Mouse (Mus musculus): ENCODE results near the gene Apba2. TPM values are rescaled to one million over a fixed set of nuclear protein-coding genes. Genes with fewer than 3 reads are reported as not detected.
A peak's percentile ranks its signal among the peaks of the same experiment; 100 is the strongest.

Apba2 gene
- total RNA-seq, 2 experiments from 2014 or later, result 261 to 283 TPM

- no peak for DNase-seq (ENCODE audit: extremely low spot score in 1 of 2, low spot score in 2 of 2)
- no peak for TF ChIP-seq CTCF (IDR thresholded peaks at IDR 0.05)
- intact Hi-C loops (cut with DNase I), result loop anchor here (5.0 kb wide), 3 partner anchors 67 to 158 kb away; partner anchors contain the start of gene Apba2
- Histone ChIP-seq H3K4me3 (no peak overlapping the region), H3K27ac (peak overlapping the region; percentile 58)
Observed at GRCm38 (mm10) chr7:64569676-64570075, 68.2 kb downstream of the Apba2 start.

GRCm38 (mm10) chr7:64570914-64571313, 69.4 kb downstream of the Apba2 start:
- DNase-seq (ENCODE audit: extremely low spot score in 1 of 2, low spot score in 2 of 2), result no peak
- TF ChIP-seq CTCF (IDR thresholded peaks at IDR 0.05), result no peak
- intact Hi-C loops (cut with DNase I), result no loop called here
- peak overlapping the region; percentile 58; the same call in 1 of the 2 replicates for H3K27ac ChIP-seq
- no peak overlapping the region for H3K4me3 ChIP-seq

GRCm38 (mm10) chr7:64574144-64574543, 72.6 kb downstream of the Apba2 start:
- Histone ChIP-seq H3K4me3 (no peak overlapping the region), H3K27ac (peak overlapping the region; percentile 36)
- no peak for DNase-seq (ENCODE audit: extremely low spot score in 1 of 2, low spot score in 2 of 2)
- no peak for TF ChIP-seq CTCF (IDR thresholded peaks at IDR 0.05)
- intact Hi-C loops (cut with DNase I), result no loop called here

- intact Hi-C loops (cut with DNase I), result loop anchor here (2.0 kb wide), 1 partner anchor 30 kb away; no protein-coding TSS in a partner anchor
- no peak overlapping the region for H3K4me3 ChIP-seq
- peak overlapping the region; percentile 79 for H3K27ac ChIP-seq
- DNase-seq (ENCODE audit: extremely low spot score in 1 of 2, low spot score in 2 of 2), result no peak
- TF ChIP-seq CTCF (IDR thresholded peaks at IDR 0.05), result no peak
Observed at GRCm38 (mm10) chr7:64576519-64576951, 75.0 kb downstream of the Apba2 start.

GRCm38 (mm10) chr7:64578176-64578575, 76.7 kb downstream of the Apba2 start:
- DNase-seq (ENCODE audit: extremely low spot score in 1 of 2, low spot score in 2 of 2), result no peak
- TF ChIP-seq CTCF (IDR thresholded peaks at IDR 0.05), result no peak
- intact Hi-C loops (cut with DNase I), result no loop called here
- Histone ChIP-seq H3K27ac (peak overlapping the region; percentile 29; the same call in 1 of the 2 replicates), H3K4me3 (no peak overlapping the region)

GRCm38 (mm10) chr7:64579887-64580286, 78.4 kb downstream of the Apba2 start:
- Histone ChIP-seq H3K27ac (peak overlapping the region; percentile 80), H3K4me3 (no peak overlapping the region)
- intact Hi-C loops (cut with DNase I), result loop anchor here (5.0 kb wide), 2 partner anchors 128 to 147 kb away; no protein-coding TSS in a partner anchor
- TF ChIP-seq CTCF (IDR thresholded peaks at IDR 0.05), result no peak
- no peak for DNase-seq (ENCODE audit: extremely low spot score in 1 of 2, low spot score in 2 of 2)

DNA sequence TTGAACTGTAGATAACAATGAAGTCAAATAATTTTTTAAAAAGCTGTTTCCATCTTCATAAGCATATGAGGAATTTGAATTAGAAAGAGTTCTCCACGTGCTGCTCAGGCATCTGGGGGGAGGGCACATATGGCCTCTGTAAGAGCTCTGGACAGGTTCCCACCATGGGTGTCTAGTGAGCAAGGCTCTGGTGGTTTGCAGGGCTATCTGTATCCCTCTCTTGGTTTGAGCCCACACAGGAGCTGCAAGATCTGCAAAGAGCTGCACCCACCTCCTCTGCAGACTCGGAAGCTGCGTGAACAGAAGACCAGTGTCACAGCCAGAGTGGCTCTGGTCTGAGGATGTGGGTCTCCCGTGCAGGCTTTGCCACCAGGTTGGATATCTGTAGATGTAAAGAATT, 78.8 kb downstream of the Apba2 start:
- peak overlapping the region; percentile 80 for H3K27ac ChIP-seq

GRCm38 (mm10) chr7:64582358-64582757, 80.9 kb downstream of the Apba2 start:
- no peak overlapping the region for H3K4me3 ChIP-seq
- no peak for DNase-seq (ENCODE audit: extremely low spot score in 1 of 2, low spot score in 2 of 2)
- TF ChIP-seq CTCF (IDR thresholded peaks at IDR 0.05), result no peak
- peak overlapping the region; percentile 66; the same call in 1 of the 2 replicates for H3K27ac ChIP-seq
- intact Hi-C loops (cut with DNase I), result loop anchor here (5.0 kb wide), 2 partner anchors 130 to 145 kb away; no protein-coding TSS in a partner anchor

More for the DNA sequence above, 78.8 kb downstream of the Apba2 start:
- intact Hi-C loops (cut with DNase I), result loop anchor here (5.0 kb wide), 2 partner anchors 128 to 147 kb away; no protein-coding TSS in a partner anchor
- no peak for TF ChIP-seq CTCF (IDR thresholded peaks at IDR 0.05)
- no peak overlapping the region for H3K4me3 ChIP-seq
- no peak for DNase-seq (ENCODE audit: extremely low spot score in 1 of 2, low spot score in 2 of 2)

GRCm38 (mm10) chr7:64583670-64584121, 82.2 kb downstream of the Apba2 start:
- no peak for TF ChIP-seq CTCF (IDR thresholded peaks at IDR 0.05)
- DNase-seq (ENCODE audit: extremely low spot score in 1 of 2, low spot score in 2 of 2), result peak in 1 of 2 experiments; percentile 43
- H3K27ac ChIP-seq, result peak overlapping the region; percentile 66
- intact Hi-C loops (cut with DNase I), result loop anchor here (1.0 to 5.0 kb wide), 3 partner anchors 18 to 144 kb away; no protein-coding TSS in a partner anchor
- H3K4me3 ChIP-seq, result no peak overlapping the region

GRCm38 (mm10) chr7:64586133-64586532, 84.6 kb downstream of the Apba2 start:
- Histone ChIP-seq H3K4me3 (no peak overlapping the region), H3K27ac (peak overlapping the region; percentile 55)
- TF ChIP-seq CTCF (IDR thresholded peaks at IDR 0.05), result no peak
- intact Hi-C loops (cut with DNase I), result loop anchor here (5.0 kb wide), 2 partner anchors 46 to 84 kb away; partner anchors contain the start of gene Apba2
- DNase-seq (ENCODE audit: extremely low spot score in 1 of 2, low spot score in 2 of 2), result no peak

GRCm38 (mm10) chr7:64586571-64586970, 85.1 kb downstream of the Apba2 start:
- TF ChIP-seq CTCF (IDR thresholded peaks at IDR 0.05), result no peak
- DNase-seq (ENCODE audit: extremely low spot score in 1 of 2, low spot score in 2 of 2), result no peak
- Histone ChIP-seq H3K4me3 (no peak overlapping the region), H3K27ac (peak overlapping the region; percentile 55)
- intact Hi-C loops (cut with DNase I), result loop anchor here (5.0 kb wide), 2 partner anchors 46 to 84 kb away; partner anchors contain the start of gene Apba2

- peak overlapping the region; percentile 50 for H3K27ac ChIP-seq
- intact Hi-C loops (cut with DNase I), result loop anchor here (5.0 kb wide), 2 partner anchors 43 to 87 kb away; partner anchors contain the start of gene Apba2
- DNase-seq (ENCODE audit: extremely low spot score in 1 of 2, low spot score in 2 of 2), result no peak
- TF ChIP-seq CTCF (IDR thresholded peaks at IDR 0.05), result no peak
- H3K4me3 ChIP-seq, result no peak overlapping the region
Observed at GRCm38 (mm10) chr7:64588636-64589389, 87.3 kb downstream of the Apba2 start.

Data from left cerebral cortex, adult 2 months (tissue).